Mouse (Mus musculus) bone marrow macrophage, adult 2 months (primary cell): ENCODE data around the gene Hs2st1. TPM values are rescaled to one million over a fixed set of nuclear protein-coding genes. Genes with fewer than 3 reads are reported as not detected.
A peak's percentile ranks its signal among the peaks of the same experiment; 100 is the strongest.

Experiments used
- H3K27ac ChIP-seq: 2 replicates; pipeline ENCODE4 v1.5.1; 2012; ENCODE audit warnings: low read depth, low read length; ENCODE audit not compliant: insufficient read depth
- H3K4me1 ChIP-seq: 2 replicates; pipeline ENCODE4 v1.6.1; 2012; ENCODE audit warnings: low read length; ENCODE audit not compliant: control insufficient read depth, insufficient read depth
- H3K4me3 ChIP-seq: 2 replicates; pipeline ENCODE4 v1.5.1; 2012; ENCODE audit warnings: mild to moderate bottlenecking, low read length, moderate library complexity; ENCODE audit not compliant: insufficient read depth
- CTCF ChIP-seq: IDR thresholded peaks from 2 replicates; pipeline ENCODE4 v1.5.1; 2012; ENCODE audit warnings: low read depth, mild to moderate bottlenecking, low read length, moderate library complexity
- POLR2A ChIP-seq: IDR thresholded peaks from 2 replicates; pipeline ENCODE4 v1.6.1; 2012; ENCODE audit warnings: mild to moderate bottlenecking, low read depth, low read length, borderline replicate concordance
- polyA plus RNA-seq: library from polyadenylated mRNA; stranded (reverse); fragments of >200 nt; gene quantifications from 2 replicates; pipeline ENCODE4 v1.2.4, GENCODE M21; 2012; ENCODE audit not compliant: missing spikeins, insufficient read depth, insufficient read length

The Hs2st1 gene
- polyA plus RNA-seq, 1 experiment, result 31.0 TPM

DNA sequence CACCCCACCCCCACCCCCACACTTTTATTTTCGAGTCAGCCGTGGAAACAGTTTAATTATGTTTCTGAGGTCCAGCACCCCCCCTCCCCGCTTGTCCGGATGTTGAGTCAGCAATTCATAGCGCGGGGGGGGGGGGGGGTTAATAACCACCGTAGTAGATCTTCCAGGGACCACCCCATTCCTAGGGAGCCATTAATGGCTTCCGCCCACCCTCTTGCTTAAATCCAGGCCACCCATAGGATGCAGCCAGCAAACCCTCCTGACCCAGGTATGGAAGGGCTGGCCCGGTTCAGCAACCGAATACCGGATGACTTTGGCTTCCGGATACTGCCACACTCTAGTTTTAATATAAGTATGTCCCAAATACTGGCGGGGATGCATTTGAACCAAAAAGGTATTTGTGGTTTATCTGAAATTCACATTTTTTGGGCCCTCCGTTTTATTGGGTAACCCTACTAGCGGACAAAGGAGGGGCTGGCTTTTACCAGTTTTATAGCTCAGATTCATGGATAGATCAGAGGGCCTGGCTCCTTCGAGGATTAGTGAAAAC, 188.5 kb downstream of the Hs2st1 start:
- H3K27ac ChIP-seq, result no peak overlapping the region
- H3K4me1 ChIP-seq, result peaks cover 3% of the 10 kb centered on the region; the same call in 1 of the 2 replicates
- H3K4me3 ChIP-seq, result peak overlapping the region; percentile 30
- TF ChIP-seq POLR2A, result no peak
- TF ChIP-seq CTCF, result no peak

DNA sequence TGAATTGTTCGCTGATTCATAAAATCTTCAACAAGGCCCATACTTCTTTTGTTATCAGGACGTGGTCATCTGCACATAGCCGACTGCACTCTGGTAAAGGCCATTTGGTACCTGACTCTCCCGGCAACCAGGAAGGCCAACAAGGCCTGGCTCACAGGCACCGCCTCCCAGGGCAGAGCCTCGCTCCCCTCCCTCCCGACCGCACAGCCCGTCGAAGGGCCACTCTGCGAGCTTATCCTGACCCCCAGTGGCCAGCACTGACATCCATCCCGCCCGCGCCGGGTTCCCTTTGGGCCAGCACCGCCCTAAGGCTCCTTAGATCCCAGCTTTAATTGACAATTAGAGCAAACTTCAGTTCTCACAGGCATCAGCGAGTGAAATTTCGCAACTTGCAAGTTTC, 189.1 kb downstream of the Hs2st1 start:
- 0 out of 2 replicates have a peak, but pooled peaks have one; percentile 25 for TF ChIP-seq CTCF
- TF ChIP-seq POLR2A, result no peak
- Histone ChIP-seq H3K4me3 (peak overlapping the region; percentile 43), H3K4me1 (peaks cover 6% of the 10 kb centered on the region), H3K27ac (no peak overlapping the region)

GRCm38 (mm10) chr3:144379801-144380200, 190.2 kb downstream of the Hs2st1 start:
- no peak for TF ChIP-seq CTCF
- no peak for TF ChIP-seq POLR2A
- Histone ChIP-seq H3K4me3 (no peak overlapping the region), H3K4me1 (peaks cover 7% of the 10 kb centered on the region), H3K27ac (no peak overlapping the region)

Other genes with a start within 250 kb of the Hs2st1 start
- 327 and 351 TPM in 2 replicates for gene Selenof, start 123 bp upstream of the Hs2st1 start, polyA plus RNA-seq
- 346 and 350 TPM in 2 replicates for gene Sh3glb1, start 150.2 kb upstream of the Hs2st1 start, polyA plus RNA-seq
- gene Clca3a1, start 190.8 kb upstream of the Hs2st1 start, polyA plus RNA-seq, result not detected in 2 replicates
- gene Clca3a2, start 249.3 kb upstream of the Hs2st1 start, polyA plus RNA-seq, result not detected in 2 replicates